Mouse (Mus musculus): Measurements from ENCODE around the gene Ehmt1.

GRCm38 (mm10) chr2:24934441-24934963, 15.1 kb upstream of the Ehmt1 start:
- TF ChIP-seq MAX (IDR thresholded peaks at IDR 0.05; ENCODE audit: low read depth) = no peak
- no peak for TF ChIP-seq E2F4 (IDR thresholded peaks at IDR 0.05; ENCODE audit: insufficient read depth)
- TF ChIP-seq POLR2A (IDR thresholded peaks at IDR 0.05; ENCODE audit: insufficient read length, low read depth) = no peak
- no peak for TF ChIP-seq USF1 (IDR thresholded peaks at IDR 0.05; ENCODE audit: low read depth)

All from myocyte (in vitro differentiated cells).